Mouse (Mus musculus) 3134 (cell line): ENCODE measurements around the gene Ltb4r2.

Source experiments
- DNase-seq: peaks from one replicate; pipeline ENCODE4 v3.0.0-alpha.2; 2011; ENCODE audit warnings: low spot score; ENCODE audit not compliant: insufficient read length; ENCODE audit errors: extremely low read depth

Gene Ltb4r2

DNA sequence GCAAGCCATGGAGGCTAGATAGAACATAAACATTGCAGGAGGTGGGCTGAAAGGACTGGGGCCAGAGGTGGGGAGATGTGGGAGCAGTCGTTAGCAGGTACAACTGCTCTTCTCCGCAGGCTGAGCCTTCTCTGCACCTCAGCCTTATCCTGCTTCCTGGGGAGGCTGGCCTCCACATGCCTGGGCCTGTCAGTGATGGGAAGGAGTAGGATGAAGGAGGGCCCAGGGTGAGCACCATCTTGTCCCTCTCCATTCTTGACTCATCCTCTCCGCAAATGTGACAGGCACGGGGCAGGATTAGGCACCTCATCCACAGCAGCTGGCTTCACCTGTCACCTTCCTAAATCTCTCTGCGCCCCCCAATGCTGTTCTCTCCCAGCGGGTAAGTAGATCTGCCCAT, at the start of gene Ltb4r2:
Ltb4r2 (plus strand) TSS at position 266 of the 400 bp plus-strand sequence.
- no peak for DNase-seq

DNA sequence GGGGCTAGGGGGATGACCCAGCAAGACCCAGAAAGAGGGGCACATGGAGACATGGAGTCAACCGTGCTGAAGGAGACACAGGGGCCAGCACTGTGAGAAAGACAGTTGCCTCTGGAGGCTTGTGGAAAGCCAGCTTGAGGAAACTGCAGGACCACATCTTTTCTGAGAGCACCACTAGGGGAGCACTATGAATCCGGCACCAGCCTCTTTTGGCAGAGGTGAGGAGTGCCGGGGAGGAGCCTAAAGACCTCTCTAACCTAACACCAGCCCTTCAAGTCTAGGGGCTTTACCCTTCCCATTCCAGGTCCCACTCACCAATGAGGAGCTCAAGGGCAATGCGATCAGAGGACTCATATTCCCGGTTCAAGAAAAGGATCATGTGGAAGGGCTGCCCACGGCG, 49.4 kb upstream of the Ltb4r2 start:
- DNase-seq = no peak

DNA sequence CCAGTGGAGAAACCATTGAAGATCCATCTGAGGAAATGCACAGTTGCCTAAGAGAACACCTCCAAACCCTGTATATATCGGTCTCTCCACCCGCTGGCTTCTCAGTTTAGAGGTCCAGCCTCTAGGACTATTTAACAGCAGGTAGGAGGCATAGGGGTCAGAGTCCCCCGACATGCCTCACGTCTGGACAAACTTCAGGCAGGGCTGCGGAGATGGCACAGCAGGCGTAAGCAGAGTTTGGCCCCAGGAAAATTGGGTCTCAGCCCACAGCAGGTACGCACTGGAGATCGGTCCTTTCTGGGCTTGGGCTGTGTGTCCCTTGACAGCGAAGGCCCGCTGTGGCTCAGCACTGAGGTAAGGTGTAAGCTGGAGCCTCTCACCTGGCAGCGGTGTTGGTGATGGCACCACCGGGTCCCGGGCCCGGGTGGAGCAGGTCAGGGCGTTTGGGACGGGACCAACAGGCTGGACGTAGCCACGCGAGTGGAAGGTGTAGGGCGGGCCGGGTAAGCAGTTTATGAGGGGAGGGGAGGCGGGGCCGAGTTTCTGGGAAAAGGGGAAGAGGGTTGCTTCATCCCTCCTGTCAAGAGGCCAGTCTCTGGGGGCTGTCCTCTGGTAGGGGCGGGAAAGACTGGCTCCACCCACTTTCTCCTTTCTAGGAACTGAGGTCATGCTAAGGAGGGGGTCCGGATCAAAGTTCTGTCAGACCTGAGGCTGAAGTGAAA, 48.1 kb upstream of the Ltb4r2 start:
- no peak for DNase-seq

DNA sequence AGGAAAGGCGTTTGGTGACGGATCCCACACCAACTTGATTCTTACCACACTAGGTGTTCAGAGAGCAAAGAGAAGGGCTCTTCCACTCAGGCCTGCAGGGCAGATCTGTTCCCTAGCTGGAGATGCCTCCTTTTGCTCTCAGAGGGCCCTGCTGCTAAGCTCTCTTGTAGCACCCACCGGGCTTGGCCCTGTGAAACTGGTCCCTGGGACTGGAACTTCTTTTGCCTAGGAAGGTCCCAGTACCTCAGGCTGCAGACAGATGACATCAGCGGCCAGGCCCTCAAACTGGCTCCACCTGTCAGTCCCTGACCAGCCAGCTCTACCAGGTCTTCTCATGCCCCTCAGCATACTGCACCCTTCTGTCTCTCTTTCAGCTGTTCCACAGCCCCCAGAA, 47.5 kb upstream of the Ltb4r2 start, which contains the start of gene Tgm1:
Tgm1 (minus strand) TSS at position 198 of the 394 bp plus-strand sequence.
- DNase-seq = no peak

DNA sequence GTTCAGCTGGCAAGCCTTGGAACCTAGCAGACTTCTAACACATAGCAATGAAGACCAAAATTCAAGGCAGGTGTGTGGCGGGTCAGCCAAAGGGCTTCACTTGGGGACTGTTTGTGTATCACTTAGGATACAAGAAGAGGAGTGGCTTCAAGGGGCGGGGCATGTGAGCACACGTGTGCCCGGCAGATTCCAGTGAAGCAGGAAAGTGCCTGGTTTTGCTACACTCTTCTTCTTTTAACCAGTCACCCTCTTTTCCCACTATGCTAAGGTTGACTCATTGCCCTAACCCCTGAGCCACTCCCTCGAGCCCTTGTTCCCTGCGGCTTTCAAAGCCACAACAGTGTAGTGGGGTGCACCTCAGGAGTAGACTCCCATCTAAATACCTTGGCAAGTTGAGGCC, 46.3 kb upstream of the Ltb4r2 start:
- DNase-seq = peak; percentile 56

DNA sequence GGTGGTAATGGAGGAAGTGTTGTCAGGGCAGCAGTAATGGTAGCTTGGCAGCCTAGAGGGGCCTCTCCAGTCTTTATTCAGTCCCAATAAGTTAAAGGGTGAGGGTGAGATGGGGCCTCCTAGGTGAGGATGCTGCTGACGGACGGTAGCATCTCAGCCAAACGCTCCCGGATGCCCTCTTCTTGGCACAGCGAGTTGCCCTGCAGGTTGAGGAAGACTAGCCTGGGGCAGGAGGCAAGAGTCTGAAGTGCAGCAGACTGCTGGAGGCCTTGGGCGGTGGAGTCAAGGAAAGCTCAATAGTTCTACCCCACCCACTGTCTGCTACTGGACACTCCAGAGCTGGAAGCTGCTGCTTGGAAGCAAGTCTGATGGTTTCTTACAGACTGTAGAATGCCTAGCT, 45.0 kb upstream of the Ltb4r2 start:
- DNase-seq = no peak

DNA sequence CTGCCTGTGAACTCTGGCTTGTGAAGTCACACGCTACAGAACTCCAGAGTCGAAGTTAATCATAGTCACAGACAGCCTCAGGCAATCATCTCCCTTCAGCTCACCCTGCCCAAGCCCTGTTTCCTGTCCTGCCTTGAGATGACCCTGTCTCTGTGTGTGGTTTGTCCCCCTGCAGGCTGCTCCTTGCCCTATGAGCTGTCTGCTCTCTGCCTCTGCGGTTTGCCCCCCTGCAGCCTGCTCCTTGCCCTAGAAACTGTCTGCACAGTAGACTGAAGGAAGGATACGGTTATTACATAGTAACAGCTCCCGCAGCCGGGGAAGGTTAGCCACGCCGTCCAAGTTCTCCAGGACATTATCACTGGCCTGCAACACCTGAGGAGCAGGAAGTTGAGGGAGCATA, 44.3 kb upstream of the Ltb4r2 start:
- no peak for DNase-seq

DNA sequence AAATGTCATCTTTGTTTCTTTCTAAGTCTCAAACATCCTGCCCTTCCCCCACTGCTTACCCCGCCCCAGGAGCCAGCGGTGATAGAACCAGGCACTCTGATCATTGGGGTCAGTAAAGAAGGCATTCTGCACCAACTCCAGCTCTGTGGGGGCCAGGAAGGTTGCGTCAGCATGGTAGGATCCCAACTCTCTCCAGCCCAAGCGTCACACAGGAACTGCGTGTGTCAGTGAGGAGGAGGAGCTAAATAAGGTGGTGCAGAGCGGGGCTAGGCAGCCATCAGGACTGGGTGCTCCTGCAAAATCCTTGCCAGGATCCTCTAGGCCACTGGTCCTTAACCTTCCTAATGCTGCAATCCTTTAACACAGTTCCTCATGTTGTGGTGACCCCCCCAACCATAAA, 41.5 kb upstream of the Ltb4r2 start:
- DNase-seq = no peak

DNA sequence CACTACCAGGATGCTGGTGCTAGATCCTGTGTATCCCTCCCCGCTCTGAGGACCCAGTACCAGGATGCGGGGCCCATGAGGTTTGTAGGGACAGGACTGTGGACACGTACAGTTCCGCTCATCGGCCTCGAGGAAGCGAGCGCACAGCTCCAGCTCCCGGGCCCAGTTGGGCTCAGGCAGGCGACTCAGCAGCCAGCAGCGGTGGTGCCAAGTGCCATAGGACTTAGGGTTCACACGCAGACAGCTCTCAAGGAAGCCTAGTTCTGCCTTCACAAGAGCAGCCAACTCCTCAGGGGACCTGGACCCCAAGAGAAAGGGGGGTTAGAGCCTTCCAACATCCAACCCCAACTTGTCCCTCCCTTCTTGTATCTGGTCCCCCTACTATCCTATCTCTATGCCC, 40.6 kb upstream of the Ltb4r2 start:
- DNase-seq = no peak

DNA sequence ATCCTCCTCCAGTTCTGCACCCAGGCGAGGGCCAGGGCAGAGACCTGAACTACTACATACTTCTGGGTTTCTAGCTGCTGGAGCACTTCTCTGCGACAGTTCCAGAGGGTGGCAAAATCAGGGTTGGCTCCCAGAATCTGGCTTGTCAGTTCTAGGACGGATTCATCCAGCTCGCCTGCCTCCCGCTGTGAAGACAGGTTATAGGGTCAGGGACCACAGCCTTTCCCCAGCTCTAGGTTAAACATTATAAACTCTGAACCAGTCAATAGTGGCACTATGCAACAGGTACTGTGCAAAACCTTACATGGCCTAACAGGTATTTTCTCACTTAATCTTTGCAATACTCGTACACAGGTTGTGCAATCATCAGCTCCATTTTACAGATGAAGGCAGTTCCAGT, 40.2 kb upstream of the Ltb4r2 start:
- DNase-seq = no peak

DNA sequence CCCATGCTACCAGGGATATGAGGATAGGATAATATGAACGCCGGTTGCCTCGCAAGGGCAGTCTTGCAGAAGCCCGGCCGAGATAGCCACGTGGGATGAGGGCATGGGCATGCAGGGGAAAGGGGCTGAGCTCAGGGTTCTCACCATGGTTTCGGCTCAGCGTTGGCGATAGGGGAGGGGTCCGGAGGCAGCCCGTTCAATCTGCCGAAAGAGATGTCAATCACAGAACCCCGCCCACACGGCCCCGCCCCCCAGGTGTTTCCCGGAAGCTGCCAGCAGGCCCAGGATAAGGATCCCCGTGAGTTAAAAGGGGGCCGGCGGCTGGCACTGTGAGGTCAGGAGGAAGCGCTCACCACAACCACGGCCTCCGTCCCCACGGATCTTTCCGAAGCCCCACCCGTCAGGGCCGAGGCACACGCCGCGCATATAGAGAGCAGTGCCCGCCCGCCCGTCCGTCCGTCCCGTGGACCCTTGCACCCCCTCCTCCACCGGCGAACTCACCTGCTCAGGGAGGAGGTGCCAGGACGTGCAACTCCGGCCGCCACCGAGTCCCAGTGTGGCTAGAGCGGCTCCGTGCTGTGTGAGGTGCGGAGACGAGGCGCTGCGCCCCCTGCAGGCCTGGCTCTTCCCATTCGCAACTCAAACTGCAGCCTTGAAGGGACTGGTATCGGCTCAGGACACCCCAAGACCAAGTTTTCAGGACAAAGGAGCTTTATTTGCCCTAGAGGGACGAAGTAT, 39.4 kb upstream of the Ltb4r2 start, which contains the start of gene Rabggta:
Rabggta (minus strand) TSS at position 564 of the 738 bp plus-strand sequence.
- peak; percentile 88 for DNase-seq

DNA sequence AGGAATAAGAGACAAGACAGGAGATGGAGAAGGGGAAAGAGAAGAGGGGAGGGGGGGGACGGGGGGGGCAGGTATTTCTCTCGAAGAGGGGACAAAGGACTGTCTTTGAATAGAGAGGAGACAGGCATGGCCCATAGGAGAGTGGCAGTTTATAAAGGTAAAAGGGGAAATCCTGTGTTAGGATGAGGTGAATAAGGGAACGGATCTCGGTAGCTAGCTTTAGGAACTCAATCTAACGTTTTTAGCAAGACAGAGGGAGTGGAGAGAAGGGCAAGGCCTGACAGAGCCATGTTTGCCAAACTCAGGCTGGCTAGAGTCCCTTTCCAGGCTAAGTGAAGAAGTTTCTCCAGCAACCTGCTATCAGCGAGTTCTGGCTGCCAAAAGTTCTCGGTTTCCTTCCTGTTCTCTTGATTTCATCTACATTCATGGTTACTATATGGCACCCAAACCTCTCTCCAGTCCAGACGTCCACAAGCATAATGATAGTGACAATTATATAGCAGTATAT, 38.7 kb upstream of the Ltb4r2 start:
- DNase-seq = no peak

DNA sequence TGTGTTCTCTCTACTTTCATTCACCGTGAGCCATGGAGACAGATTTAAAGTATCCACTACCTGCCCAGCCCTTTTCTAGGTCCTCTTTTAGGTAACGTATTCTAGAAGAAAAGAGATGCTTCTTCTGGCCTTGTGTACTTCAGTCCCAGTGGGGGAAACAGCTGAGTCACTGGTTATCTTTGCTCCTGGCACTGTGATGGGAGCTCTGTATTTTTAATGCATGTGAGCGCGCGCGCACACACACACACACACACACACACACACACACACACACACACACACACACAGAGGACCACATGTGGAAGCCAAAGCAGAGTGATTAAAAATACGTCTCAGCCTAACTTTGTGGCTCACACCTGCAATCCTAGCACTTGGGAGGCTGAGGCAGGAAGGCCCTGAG, 37.8 kb upstream of the Ltb4r2 start:
- DNase-seq = no peak

DNA sequence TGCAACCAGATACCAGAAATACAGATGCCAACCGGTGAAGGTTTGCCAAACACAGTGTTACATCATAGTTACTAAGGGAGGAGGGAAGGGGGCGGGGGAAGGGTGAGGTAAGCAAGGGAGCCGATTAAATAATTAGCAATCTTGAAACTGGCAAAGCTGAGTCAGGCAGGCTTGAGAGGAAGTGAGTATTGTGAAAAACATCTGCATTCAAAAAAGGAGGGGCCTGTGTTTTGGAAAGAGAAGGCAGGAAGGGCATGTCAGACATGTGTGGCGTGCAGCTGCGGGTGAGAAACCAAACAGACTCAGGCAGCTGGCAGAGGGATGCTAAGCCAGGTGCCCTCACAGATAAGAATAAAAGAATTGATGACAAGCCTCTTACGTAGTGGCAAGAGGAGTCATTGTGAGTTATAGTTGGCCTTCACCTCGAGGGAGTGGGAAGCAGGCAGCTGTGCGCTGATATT, 36.8 kb upstream of the Ltb4r2 start:
- DNase-seq = peak; percentile 80

DNA sequence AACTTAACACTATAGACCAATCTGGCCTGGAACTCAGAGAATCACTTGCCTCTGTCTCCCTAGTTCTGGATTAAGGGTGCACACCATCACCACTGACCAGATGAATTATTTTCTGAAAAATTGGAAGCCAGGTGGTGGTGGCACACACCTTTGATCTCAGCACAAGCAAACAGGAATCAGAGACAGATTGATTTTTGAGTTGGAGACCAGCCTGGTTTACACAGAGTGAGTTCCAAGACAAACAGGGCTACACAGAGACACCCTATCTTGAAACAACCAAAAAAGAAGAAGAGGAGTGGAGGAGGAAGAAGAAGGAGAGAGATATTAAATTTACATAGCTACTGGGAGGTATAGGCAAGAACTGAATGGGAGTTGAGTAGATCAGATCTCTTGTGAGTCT, 35.0 kb upstream of the Ltb4r2 start:
- DNase-seq = no peak

DNA sequence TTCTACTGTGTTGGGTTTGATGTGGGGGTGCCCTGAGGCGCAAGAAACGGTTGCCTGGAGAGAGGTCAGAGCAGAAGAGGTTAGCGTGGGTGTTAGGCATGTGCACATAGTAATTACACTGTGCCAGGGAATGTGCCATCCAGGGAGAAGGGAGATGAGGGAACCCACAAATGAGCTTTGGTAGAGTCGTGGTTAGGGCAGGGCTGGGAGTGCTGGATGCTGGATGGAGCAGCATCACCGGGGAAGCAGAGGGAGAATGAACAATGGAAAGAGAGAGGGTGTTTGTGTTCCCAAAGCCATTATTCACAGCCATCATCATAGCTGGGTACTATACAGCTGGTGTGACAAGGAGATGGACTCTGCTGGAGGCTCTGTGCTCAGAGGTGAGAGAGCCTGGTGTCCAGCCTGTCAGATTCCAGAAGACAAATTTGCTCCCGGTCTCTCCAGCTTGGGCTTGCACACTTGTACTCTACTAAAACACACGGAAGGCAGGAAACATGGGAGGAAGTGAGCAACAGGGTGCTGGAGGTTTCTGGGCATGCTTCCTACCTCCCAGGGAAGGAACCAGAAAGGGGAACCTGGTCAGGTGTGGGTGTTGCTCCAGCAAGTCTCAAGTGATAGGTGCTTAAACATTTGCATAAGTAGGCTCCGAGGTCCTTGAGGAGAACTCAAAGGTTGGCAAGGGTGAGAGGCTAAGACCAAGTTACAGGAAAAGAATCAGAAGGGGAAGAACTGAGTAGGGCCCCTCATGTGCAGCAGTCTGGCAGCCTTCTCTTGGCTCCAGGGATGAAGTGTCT, 33.1 kb upstream of the Ltb4r2 start:
- DNase-seq = no peak

DNA sequence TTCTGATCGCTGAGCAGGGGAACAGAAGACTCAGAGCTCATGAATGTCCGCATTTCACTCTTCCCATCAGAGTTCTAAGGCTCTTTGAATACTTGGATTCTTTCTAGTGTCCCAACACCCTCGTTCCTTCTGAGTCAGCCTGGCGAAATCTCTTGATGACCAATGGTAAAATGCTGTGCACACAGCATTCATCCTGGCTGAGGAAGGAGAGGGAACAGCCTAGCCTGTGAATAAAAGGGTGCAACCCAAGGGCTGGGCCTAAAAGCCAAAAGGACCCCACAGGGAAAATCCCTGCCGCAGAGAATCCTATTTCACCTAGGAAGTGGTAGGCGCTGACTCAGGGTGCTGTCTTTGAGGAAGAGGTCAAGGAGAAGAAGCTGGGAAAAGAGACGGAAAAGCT, 31.1 kb upstream of the Ltb4r2 start:
- DNase-seq = peak; percentile 57

DNA sequence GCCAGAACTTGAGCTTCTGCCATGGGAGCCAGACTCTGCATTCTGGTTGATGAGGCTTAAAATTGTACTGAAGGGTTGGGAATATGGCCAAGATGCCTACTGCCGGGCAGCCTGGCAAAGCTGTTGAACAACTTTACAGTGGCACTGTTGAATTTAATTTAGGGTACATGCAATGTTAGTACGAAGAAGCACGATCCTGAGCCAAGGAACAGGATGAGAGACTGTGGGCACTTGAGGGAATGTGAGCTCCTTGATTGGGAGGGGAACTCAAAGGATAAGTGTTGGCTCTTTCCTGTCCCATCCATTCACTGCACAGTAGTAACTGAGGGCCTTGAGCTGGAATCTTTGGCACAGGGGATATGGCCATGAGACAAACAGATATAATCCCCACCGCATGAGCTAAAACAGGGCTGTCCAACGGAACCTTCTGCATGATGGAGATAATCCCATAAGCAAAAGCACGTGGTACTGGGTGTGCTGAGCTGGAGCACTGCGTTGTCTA, 30.6 kb upstream of the Ltb4r2 start:
- no peak for DNase-seq

DNA sequence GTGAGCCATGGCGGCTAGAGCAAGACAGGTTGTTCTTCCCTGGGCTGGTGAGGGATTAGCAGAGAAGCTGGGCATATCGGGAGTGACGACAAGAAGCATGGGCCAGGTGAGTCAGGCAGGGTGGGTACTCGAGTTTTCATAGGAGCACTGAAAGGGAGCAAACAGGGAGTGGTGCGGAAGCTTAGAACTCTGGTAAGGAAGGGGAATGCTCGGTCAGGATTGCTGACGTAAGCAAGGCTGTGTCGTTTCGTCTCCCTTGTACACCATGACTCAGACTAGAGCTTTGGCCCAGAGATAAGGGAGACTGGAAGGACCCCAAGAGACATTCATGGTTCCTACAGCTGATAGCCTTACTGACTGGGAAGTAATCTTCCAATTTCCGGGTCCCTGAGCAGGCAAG, 27.3 kb upstream of the Ltb4r2 start:
- no peak for DNase-seq

DNA sequence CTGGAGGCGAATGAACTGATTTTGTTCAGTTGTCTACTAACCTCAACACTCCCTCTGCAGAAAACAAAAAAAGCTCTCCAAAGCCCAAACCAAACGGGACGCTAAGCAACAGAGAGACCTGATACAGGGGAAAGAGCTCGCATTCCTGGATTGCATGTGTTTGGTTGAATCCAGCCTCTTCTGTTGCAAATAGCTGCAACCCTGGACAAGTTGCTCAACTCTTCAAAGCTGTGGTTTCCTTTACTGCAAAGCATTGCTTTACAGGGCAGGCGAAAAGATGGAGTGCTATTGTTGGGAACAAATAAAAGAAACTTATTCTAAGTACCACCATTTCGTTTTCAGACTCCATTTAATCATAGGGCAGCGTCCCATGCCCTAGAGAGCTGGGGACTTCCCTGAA, 26.4 kb upstream of the Ltb4r2 start:
- DNase-seq = no peak

DNA sequence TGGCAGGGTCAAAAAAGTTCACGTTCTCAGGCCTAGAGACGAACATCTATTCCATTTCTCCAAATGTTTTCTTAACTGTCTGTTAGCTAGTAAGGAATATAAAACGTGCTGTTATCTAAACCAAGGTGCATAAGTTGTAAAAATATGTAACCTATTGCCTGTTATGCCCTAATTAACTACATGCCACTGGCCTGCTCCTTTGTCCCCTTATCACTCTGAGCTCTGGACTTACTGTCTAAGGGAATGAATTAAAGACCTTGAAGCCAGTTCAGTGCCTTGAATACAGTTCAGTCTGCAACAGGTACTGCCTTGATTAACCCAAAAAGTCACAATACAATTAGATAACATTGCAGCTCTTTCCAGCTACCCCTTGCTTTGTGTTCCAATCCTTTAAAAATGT, 25.9 kb upstream of the Ltb4r2 start:
- no peak for DNase-seq
